Mouse (Mus musculus): ENCODE data around the gene Acat1.

Gene Acat1

DNA sequence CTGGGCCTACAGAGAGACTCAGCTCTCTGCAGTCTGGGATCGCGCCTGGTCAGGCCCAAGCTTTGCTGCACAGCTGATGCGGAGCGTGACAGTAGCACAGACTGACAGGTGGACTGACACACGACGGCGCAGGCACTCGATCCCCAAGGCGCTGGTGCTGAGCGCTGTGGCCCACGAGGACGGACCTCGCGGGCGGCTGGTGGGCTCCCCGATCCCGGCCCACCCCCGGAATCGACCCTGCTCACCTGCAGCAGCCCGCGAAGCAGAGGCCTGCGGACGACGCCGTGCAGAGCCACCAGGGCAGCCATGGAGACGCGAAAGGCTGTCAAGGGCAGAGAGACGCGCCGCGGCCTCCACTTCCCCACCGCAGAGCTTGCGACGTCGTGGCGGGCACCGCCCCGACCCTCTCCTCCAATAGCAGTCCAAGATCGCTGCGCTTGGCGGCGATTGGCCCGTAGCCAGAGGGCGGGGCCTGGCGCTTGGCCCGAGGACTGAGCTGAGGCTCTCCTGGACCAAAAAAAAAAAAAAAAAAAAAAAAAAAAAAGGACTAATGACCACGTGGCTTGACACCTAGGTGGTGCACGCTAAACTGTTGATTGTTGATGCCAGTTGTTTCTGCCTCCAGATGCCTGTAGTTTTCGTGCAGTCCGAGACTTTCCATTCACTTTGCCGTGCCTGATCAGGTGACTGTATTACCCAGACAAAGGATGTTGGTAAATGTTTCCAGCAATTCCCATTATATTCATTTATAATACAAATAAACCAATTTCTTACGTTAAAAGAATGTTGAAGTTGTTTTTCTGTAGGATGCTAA lies at the start of gene Acat1:
Acat1 (minus strand) TSS at position 415 of the 814 bp plus-strand sequence.
- peak; percentile 93 for DNase-seq

- no peak for DNase-seq
Measured at GRCm38 (mm10) chr9:53634796-53635195, 24.6 kb upstream of the Acat1 start.

GRCm38 (mm10) chr9:53615246-53615645 lies 5.1 kb upstream of the Acat1 start:
- no peak for DNase-seq

DNA sequence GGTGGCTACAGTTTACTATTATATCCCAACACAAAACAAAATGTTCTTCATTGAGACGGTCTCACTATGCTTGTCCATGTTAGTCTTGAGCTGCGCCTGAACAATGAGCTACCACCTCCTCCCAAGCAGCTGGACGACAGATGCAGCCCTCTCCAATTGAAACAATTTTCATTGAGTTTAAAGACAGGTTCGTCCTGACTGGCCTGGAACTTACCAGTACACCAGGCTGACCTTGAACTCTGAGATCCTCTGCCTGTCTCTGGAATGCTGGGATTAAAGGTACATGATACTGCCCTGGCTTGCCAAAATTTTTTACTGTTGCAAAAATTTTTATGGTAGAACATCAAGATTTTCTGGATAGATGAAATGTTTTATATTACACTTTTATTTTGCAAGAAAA lies 4.1 kb upstream of the Acat1 start:
- DNase-seq = no peak

DNA sequence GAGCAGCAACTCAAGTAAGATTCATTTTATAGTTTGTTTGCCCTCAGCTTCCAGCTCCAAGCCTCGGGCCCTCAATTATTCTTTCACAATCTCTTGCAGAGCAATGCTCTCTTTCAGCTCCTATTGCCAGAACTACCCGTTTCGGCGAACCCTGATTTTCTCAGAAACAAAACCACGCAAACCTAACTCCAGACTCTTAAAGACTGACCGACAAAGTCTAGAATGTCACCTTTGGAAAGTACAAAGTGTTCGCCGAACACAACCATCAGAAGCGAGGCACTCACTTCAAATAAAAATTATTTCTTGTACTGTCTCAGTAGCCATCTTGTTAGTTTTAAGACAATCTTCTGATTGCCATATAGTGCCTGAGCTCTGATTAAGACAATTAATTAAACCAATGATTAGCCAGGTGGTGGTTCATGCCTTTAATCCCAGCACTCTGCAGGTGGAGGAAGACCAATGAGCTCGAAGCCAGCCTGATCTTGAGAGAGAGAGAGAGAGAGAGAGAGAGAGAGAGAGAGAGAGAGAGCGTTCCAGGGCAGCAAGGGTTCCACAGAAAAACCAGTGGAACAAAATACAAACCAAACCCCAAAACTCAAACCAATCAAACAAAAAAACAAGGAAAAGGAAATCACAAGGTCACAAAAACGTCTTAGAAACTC lies 745 bp downstream of the Acat1 start:
- no peak for DNase-seq

- no peak for DNase-seq
Measured at GRCm38 (mm10) chr9:53607816-53608215, 2.4 kb downstream of the Acat1 start.

DNA sequence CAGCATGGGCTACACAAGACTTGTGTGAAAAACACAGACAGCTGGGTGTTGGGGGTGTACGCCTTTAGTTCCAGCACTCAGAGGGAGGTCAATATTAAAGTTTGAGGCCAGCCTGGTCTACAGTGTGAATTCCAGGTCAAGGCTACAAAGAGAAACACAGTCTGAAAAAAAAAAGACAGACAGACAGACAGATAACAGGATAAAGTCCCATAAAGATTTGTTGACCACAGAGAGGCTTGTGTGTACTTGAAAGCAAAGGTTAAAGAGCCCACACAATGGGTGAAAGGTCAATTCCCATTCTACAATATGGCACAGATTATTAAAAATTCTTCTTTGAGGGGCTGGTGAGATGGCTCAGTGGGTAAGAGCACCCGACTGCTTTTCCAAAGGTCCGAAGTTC lies 3.0 kb downstream of the Acat1 start:
- DNase-seq = no peak

DNA sequence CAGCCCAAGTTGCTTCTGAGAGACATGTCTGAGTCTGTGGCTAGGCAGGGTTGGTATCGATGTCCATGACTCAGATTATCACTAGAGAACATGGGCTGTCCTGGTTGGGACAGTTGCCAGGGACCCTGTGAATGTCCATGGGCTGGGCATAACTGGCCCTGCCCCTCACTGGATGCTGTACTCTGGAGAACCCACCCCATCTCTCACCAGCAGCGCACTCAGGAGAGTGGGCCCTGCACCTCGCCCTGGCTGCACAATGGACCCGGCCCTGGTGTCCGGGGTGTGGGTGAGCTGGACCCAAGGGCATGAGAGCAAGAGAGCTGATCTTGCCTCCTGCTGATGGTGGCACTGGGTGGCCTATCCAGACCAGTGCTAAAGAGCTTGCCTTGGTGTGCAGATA lies 5.2 kb downstream of the Acat1 start:
- no peak for DNase-seq

DNA sequence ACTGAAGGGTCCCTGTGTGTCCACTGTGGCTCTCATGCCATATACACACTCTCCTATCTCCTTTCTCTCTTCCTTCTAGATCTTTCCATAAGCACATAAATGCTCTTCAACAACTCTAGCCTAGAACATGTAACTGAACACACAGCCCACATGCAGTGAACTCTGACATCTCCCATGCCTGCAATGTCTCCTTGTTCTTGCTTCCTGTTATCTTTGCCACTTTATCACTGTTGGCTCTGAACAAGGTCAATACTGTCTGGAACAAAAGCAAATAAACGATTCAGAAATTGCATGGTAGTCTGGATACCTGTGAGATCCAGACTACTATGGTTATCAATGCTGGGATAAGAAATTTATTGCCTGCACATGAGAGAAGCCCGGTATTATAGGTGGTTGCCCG lies 6.3 kb downstream of the Acat1 start:
- no peak for DNase-seq

DNA sequence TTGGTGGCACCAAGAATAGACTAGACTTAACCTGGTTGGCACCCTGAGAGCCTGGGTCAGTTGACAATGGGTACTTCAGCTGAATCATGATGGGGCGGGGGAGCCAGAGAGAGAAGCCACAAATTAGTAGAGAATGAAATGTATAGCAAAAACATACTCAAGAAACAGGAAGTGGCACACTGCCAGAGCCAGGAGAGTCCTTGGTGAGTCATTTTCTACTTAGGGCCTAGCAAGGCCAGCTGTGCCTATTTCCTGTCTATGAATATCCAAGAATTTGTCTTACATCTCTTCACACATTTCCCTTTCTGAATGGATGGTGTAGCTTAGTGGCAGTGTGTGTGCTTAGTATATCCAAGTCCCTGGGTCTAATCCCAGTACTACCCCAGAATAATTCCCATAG lies 6.8 kb downstream of the Acat1 start:
- no peak for DNase-seq

- DNase-seq = no peak
Measured at GRCm38 (mm10) chr9:53601541-53601940, 8.6 kb downstream of the Acat1 start.

DNA sequence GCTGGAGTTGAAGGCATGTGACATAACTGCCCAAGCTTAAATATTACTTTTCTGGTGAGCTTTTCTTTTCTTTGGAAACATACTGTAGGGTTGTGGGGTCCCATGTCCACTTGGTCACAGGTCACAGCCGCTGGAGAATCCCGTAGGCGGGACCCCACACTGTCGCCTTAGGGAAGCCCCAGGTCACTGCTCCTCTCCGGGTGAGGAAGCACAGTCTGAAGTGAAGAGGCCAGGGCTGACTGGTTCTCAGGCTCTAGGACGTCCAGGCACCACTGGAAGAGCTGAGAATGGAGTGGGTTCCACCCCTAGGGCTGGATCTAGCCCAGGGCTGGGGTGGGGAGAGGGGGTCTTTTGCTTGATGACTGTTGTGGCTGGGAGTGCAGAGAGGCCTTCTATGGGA lies 11.6 kb downstream of the Acat1 start:
- DNase-seq = no peak

- DNase-seq = no peak
Measured at GRCm38 (mm10) chr9:53596971-53597600, 13.1 kb downstream of the Acat1 start.

DNA sequence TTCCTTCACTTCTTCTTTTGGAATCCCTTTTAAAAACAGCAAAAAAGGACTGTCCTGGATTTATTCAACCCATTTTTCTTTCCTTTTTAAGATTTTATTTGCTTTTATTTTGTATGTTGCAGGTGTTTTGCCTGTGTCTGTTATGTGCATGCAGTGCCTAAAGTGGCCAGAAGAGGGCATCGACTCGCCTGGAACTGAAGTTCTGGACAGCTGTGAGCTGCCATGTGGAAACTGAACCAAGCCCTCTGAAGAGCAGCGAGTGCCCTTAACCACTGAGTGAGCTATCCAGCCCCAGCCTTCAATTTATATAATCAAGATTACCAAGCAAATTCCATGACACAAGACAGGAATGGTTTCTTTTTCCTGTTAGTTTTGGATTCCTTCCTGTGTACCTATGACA lies 15.4 kb downstream of the Acat1 start:
- peak; percentile 34 for DNase-seq

GRCm38 (mm10) chr9:53581870-53582269 lies 28.3 kb downstream of the Acat1 start:
- DNase-seq = peak; percentile 47

DNA sequence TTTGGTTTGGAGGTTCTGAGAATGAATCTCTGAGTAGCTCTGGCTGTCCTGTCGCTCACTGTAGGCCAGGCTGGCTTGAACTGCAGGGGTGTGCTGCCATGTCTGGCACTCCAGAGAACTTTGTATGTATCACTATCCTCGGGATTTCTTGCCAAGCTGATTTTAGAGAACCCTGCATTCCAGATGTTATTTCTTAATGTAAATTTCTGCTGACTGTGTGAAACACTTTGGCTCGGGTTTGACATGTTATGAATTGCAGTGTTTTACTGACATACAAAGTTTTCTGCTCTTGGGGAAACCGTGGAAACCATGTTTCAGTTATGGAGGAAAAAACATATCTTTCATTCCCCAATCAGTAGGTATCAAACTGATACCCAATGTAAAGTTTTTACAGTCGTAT lies 34.5 kb downstream of the Acat1 start:
- no peak for DNase-seq

DNA sequence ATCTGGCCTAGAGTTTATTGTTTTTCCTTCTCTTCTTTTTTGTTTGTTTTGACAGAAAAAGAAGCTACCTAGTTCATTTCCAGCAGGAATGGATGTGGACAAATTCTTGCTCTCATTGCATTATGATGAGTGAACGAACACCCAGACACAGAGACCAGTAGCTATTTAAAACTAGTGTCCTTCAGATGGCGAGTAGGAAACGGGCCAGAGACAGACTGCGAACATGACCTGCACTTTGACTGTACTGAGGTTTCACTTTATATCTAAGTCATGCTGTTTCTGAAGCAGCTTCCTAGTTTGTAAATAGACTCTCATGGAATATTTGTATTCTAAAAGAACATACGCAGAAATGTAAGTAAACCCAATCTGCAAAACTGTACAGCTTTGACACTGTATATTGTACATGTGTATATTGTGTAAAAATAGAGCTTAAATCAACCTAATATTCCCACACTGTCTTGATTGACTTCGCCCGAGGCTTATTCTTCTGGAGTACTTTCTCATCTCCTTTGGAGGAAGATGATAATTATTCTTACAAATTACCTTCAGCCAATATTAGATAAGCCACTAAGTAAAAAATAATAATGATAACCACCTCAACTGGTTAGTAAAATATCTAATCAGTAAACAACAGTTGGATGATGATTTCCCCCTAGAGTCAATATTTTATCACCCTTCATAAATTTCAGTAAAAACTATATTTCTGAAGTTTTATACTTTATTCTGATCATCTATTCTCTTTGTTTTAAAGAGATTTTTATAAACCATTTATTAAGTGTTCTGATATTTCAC lies 37.5 kb downstream of the Acat1 start:
- no peak for DNase-seq

GRCm38 (mm10) chr9:53570662-53571061 lies 39.5 kb downstream of the Acat1 start:
- peak; percentile 27 for DNase-seq

GRCm38 (mm10) chr9:53537336-53537965 lies 72.7 kb downstream of the Acat1 start:
- DNase-seq = no peak

- peak; percentile 100 for DNase-seq
Measured at GRCm38 (mm10) chr9:53536558-53537320, 73.4 kb downstream of the Acat1 start, which contains the start of the genes Atm and Npat. Gene Atm (minus strand): TSS chr9:53536740. Gene Npat (plus strand): TSS chr9:53537047.

DNA sequence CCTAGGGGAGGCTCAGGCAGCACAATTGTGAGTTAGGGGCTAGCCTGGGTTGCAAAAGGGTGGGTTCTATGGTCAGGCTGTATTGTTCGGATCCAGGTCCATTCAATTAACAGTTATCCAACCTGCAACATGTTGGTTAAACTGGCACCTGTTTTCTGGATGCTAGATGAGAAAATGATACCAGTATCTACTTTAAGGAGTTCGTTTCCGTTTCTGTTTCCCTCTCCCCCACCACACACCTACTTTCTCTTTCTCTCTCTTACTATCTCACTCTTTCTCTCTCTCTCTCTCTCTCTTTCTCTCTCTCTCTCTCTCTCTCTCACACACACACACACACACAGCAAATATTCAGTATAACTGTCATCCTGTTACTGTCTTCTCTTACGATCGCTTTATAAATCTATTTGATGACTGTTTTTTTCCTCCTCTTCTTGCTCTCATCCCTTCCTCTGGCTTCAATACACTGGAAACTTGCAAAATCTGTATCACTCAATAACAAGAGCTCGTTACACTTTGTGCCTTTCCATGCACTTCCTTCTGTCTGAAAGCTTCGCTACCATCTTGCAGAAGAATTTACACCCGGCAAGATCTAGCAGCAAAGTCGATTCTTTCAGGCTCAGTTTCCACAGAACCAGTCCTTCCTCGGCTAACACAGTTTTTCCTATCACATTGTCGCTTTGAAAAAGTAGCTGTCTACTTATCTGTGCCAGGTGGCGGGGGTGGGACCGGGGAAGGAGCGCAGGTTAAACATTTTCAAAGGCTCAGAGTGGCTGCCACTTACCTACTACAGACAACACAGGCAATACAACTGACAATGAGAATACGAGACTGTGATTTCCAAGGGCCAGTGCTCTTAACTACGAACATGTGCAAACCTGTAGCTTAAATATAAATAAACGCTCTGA lies 74.5 kb downstream of the Acat1 start:
- no peak for DNase-seq

All from cerebellum, adult 11 months (tissue).